28 mouse cellular contexts compared by ENCODE assay signal in genomic region chr9:43166346-43166745, GRCm38 (mm10). TPM values are rescaled to one million over a fixed set of nuclear protein-coding genes. Genes with fewer than 3 reads are reported as not detected.
A peak's percentile ranks its signal among the peaks of the same experiment; 100 is the strongest.
DNase-seq lines count a peak whose midpoint lies in the region; ATAC-seq and TF ChIP-seq lines count a peak whose summit lies in the region.
"Had no signal": no experiment of that assay in that cellular context is flagged by ENCODE, and none has a peak within 500 bp of the region (broad histone marks: within the 10 kb centered on the region; RNA-seq: fewer than 3 reads in every experiment).

No protein-coding gene starts in this region.

- no peaks in the 10 kb centered on the region for H3K9me3 ChIP-seq in limb, embryonic 12.5 days
- no peaks in the 10 kb centered on the region for H3K9me3 ChIP-seq in limb, embryonic 10.5 days (replicated peaks)
- H3K9me3 ChIP-seq in stomach, embryonic 14.5 days (ENCODE audit: control insufficient read depth, low read depth, low read length) = no peaks in the 10 kb centered on the region
- no peaks in the 10 kb centered on the region for H3K9me3 ChIP-seq in stomach, postnatal 0 days (ENCODE audit: control insufficient read depth, low read length)
- no peaks in the 10 kb centered on the region for H3K9me3 ChIP-seq in embryonic facial prominence, embryonic 15.5 days (replicated peaks)
- H3K9me3 ChIP-seq in hindbrain, embryonic 16.5 days (ENCODE audit: control insufficient read depth, low read length) = no peaks in the 10 kb centered on the region
- H3K9me3 ChIP-seq: G1E; heart, embryonic 10.5 days; heart, embryonic 13.5 days had no signal

- no peaks in the 10 kb centered on the region for H3K36me3 ChIP-seq in limb, embryonic 12.5 days
- no peaks in the 10 kb centered on the region for H3K36me3 ChIP-seq in limb, embryonic 10.5 days
- H3K36me3 ChIP-seq in stomach, embryonic 14.5 days (ENCODE audit: control insufficient read depth, insufficient read depth, low read length) = no peaks in the 10 kb centered on the region
- no peaks in the 10 kb centered on the region for H3K36me3 ChIP-seq in stomach, postnatal 0 days (ENCODE audit: control insufficient read depth, insufficient read depth, low read length)
- H3K36me3 ChIP-seq in embryonic facial prominence, embryonic 15.5 days = no peaks in the 10 kb centered on the region
- no peaks in the 10 kb centered on the region for H3K36me3 ChIP-seq in hindbrain, embryonic 16.5 days (ENCODE audit: control insufficient read depth, insufficient read depth, low read length)
- H3K36me3 ChIP-seq: G1E; heart, embryonic 10.5 days; heart, embryonic 13.5 days had no signal

- H3K9ac ChIP-seq in limb, embryonic 12.5 days (replicated peaks) = no peak overlapping the region
- H3K9ac ChIP-seq in stomach, embryonic 14.5 days (replicated peaks; ENCODE audit: low read depth, low read length) = no peak overlapping the region
- H3K9ac ChIP-seq in stomach, postnatal 0 days (ENCODE audit: low read length) = no peak overlapping the region
- no peak overlapping the region for H3K9ac ChIP-seq in embryonic facial prominence, embryonic 15.5 days
- H3K9ac ChIP-seq in hindbrain, embryonic 16.5 days (ENCODE audit: low read depth, low read length) = no peak overlapping the region
- H3K9ac ChIP-seq: forebrain, postnatal 0 days; heart, embryonic 13.5 days; hindbrain, embryonic 14.5 days had no signal

- H3K27me3 ChIP-seq in limb, embryonic 12.5 days = no peaks in the 10 kb centered on the region
- H3K27me3 ChIP-seq in limb, embryonic 10.5 days (ENCODE audit: low read depth, poor library complexity, severe bottlenecking) = 0 out of 2 replicates have a peak, but pooled peaks cover 5% of the 10 kb centered on the region
- H3K27me3 ChIP-seq in stomach, embryonic 14.5 days (ENCODE audit: control insufficient read depth, insufficient read depth, low read length) = no peaks in the 10 kb centered on the region
- no peaks in the 10 kb centered on the region for H3K27me3 ChIP-seq in stomach, postnatal 0 days (ENCODE audit: control insufficient read depth, insufficient read depth, low read length)
- no peaks in the 10 kb centered on the region for H3K27me3 ChIP-seq in embryonic facial prominence, embryonic 15.5 days
- no peaks in the 10 kb centered on the region for H3K27me3 ChIP-seq in hindbrain, embryonic 16.5 days (replicated peaks; ENCODE audit: control insufficient read depth, insufficient read depth, low read length)

- TF ChIP-seq EP300 in stomach, postnatal 0 days (optimal IDR thresholded peaks at IDR 0.05) = no peak

- no peak overlapping the region for H3K4me3 ChIP-seq in limb, embryonic 12.5 days (replicated peaks)
- H3K4me3 ChIP-seq in limb, embryonic 10.5 days = no peak overlapping the region
- no peak overlapping the region for H3K4me3 ChIP-seq in stomach, embryonic 14.5 days (ENCODE audit: low read depth, low read length)
- H3K4me3 ChIP-seq in stomach, postnatal 0 days (ENCODE audit: low read depth, low read length) = no peak overlapping the region
- H3K4me3 ChIP-seq in embryonic facial prominence, embryonic 15.5 days (replicated peaks) = no peak overlapping the region
- no peak overlapping the region for H3K4me3 ChIP-seq in hindbrain, embryonic 16.5 days (ENCODE audit: low read length)
- H3K4me3 ChIP-seq: heart, adult 2 months; heart, embryonic 10.5 days; heart, embryonic 13.5 days had no signal

- TF ChIP-seq CTCF in stomach, postnatal 0 days (IDR thresholded peaks at IDR 0.05; ENCODE audit: low read depth) = no peak

- 53% methylated on average over 6 of the region's 6 CpGs for WGBS in limb, embryonic 12.5 days
- whole genome bisulfite sequencing in limb, embryonic 10.5 days = 71% methylated on average over 6 of the region's 6 CpGs
- 47% methylated on average over 6 of the region's 6 CpGs for WGBS in stomach, embryonic 14.5 days
- WGBS in stomach, postnatal 0 days = 63% methylated on average over 6 of the region's 6 CpGs
- WGBS in embryonic facial prominence, embryonic 15.5 days = 27% methylated on average over 6 of the region's 6 CpGs
- WGBS in hindbrain, embryonic 16.5 days = 86% methylated on average over 6 of the region's 6 CpGs

- DNase-seq in limb, embryonic 10.5 days (ENCODE audit: low spot score) = no peak
- DNase-seq in stomach, postnatal 0 days (ENCODE audit: low spot score) = no peak
- no peak for DNase-seq in heart, adult 18-20 months
- DNase-seq: adrenal gland, adult 2 months; adrenal gland, postnatal 14 days; B cell, adult 2 months; cerebellum, adult 11 months; cerebellum, adult 2 months; cerebellum, adult 9-11 months; cerebellum, postnatal 25 days; forebrain, postnatal 0 days; gastrocnemius, postnatal 25 days; heart, adult 2 months; heart, postnatal 14 days; heart, postnatal 4 days had no signal

- no peaks in the 10 kb centered on the region for H3K4me1 ChIP-seq in limb, embryonic 12.5 days (replicated peaks)
- no peaks in the 10 kb centered on the region for H3K4me1 ChIP-seq in limb, embryonic 10.5 days
- H3K4me1 ChIP-seq in stomach, embryonic 14.5 days (ENCODE audit: control insufficient read depth, insufficient read depth, low read length) = peaks cover 9% of the 10 kb centered on the region; the same call in 1 of the 2 replicates
- no peaks in the 10 kb centered on the region for H3K4me1 ChIP-seq in stomach, postnatal 0 days (replicated peaks; ENCODE audit: control insufficient read depth, insufficient read depth)
- H3K4me1 ChIP-seq in embryonic facial prominence, embryonic 15.5 days = peaks cover 22% of the 10 kb centered on the region
- no peaks in the 10 kb centered on the region for H3K4me1 ChIP-seq in hindbrain, embryonic 16.5 days (ENCODE audit: control insufficient read depth, insufficient read depth, low read depth, low read length)
- H3K4me1 ChIP-seq: heart, embryonic 10.5 days; heart, embryonic 13.5 days had no signal

- H3K4me2 ChIP-seq in limb, embryonic 12.5 days = no peak overlapping the region
- H3K4me2 ChIP-seq in stomach, embryonic 14.5 days (replicated peaks; ENCODE audit: low read depth, low read length) = no peak overlapping the region
- H3K4me2 ChIP-seq in stomach, postnatal 0 days (replicated peaks; ENCODE audit: low read depth) = no peak overlapping the region
- H3K4me2 ChIP-seq in embryonic facial prominence, embryonic 15.5 days (replicated peaks) = no peak overlapping the region
- H3K4me2 ChIP-seq in hindbrain, embryonic 16.5 days (ENCODE audit: low read length) = no peak overlapping the region
- H3K4me2 ChIP-seq: heart, embryonic 13.5 days; hindbrain, embryonic 14.5 days had no signal

- H3K27ac ChIP-seq in limb, embryonic 12.5 days = peak overlapping the region; percentile 20; the same call in 1 of the 2 replicates
- H3K27ac ChIP-seq in limb, embryonic 10.5 days = no peak overlapping the region
- H3K27ac ChIP-seq in stomach, embryonic 14.5 days (ENCODE audit: low read length) = 0 out of 2 replicates have a peak overlapping the region, but pooled peaks have one; percentile 48
- no peak overlapping the region for H3K27ac ChIP-seq in stomach, postnatal 0 days (replicated peaks)
- H3K27ac ChIP-seq in embryonic facial prominence, embryonic 15.5 days (replicated peaks) = 0 out of 2 replicates have a peak overlapping the region, but pooled peaks have one; percentile 36
- no peak overlapping the region for H3K27ac ChIP-seq in hindbrain, embryonic 16.5 days (ENCODE audit: low read depth, low read length)
- H3K27ac ChIP-seq: heart, adult 2 months; heart, embryonic 10.5 days; heart, embryonic 13.5 days; hindbrain, embryonic 14.5 days had no signal

- no peak for ATAC-seq in limb, embryonic 12.5 days (ENCODE audit: insufficient number of reproducible peaks, insufficient read depth, low FRiP score, low TSS enrichment, low read depth)
- no peak for ATAC-seq in stomach, embryonic 14.5 days (ENCODE audit: insufficient number of reproducible peaks, insufficient read depth, low FRiP score, low read depth)
- no peak for ATAC-seq in stomach, postnatal 0 days (ENCODE audit: low FRiP score, low TSS enrichment)
- no peak for ATAC-seq in embryonic facial prominence, embryonic 15.5 days (ENCODE audit: insufficient number of reproducible peaks, low FRiP score, low TSS enrichment, low read depth)
- ATAC-seq in hindbrain, embryonic 16.5 days = no peak
- ATAC-seq: forebrain, embryonic 14.5 days; forebrain, postnatal 0 days had no signal

RNA-seq across cellular contexts. Expression of gene Pou2f3, which starts 43.8 kb away (rescaled TPM):
- polyA plus RNA-seq in limb, embryonic 12.5 days (2016; fragmentation: Nextera tagmentation; extraction: Ambion mirVana) = not detected in 2 replicates
- polyA plus RNA-seq in limb, embryonic 10.5 days (2016; fragmentation: Nextera tagmentation; extraction: Ambion mirVana) = 0.08 TPM in 1 of 2 replicates, not detected in the other
- polyA plus RNA-seq in stomach, embryonic 14.5 days (2014; fragmentation: Nextera tagmentation; extraction: Ambion mirVana) = 0.27 and 0.71 TPM in 2 replicates
- polyA plus RNA-seq in stomach, postnatal 0 days (2015; fragmentation: Nextera tagmentation; extraction: Ambion mirVana) = 1.7 and 2.5 TPM in 2 replicates
- polyA plus RNA-seq in embryonic facial prominence, embryonic 15.5 days (2015; fragmentation: Nextera tagmentation; extraction: Ambion mirVana) = 11.2 and 12.7 TPM in 2 replicates
- polyA plus RNA-seq in hindbrain, embryonic 16.5 days (2015; fragmentation: Nextera tagmentation; extraction: Ambion mirVana) = 0.11 TPM in 1 of 2 replicates, not detected in the other
- total RNA-seq in heart, adult 18-20 months (2021) = under 1 TPM in 1 of 2 experiments, not detected in 1; 0.10 TPM
- total RNA-seq: adrenal gland, adult 2 months; adrenal gland, postnatal 14 days; common myeloid progenitor, adult 5-6 weeks; forebrain, postnatal 0 days; gastrocnemius, adult 8-10 months; gastrocnemius, postnatal 25 days; heart, adult 2 months; heart, postnatal 14 days had no signal
- polyA plus RNA-seq: adrenal gland, adult 2 months; forebrain, embryonic 11.5 days; forebrain, embryonic 14.5 days; forebrain, postnatal 0 days; G1E; heart, embryonic 13.5 days; hindbrain, embryonic 11.5 days; hindbrain, embryonic 14.5 days had no signal

RNA-seq across cellular contexts. Expression of gene Tmem136, which starts 50.0 kb away (rescaled TPM):
- 8.9 and 11.8 TPM in 2 replicates for polyA plus RNA-seq in limb, embryonic 12.5 days (2016; fragmentation: Nextera tagmentation; extraction: Ambion mirVana)
- 8.9 and 9.9 TPM in 2 replicates for polyA plus RNA-seq in limb, embryonic 10.5 days (2016; fragmentation: Nextera tagmentation; extraction: Ambion mirVana)
- 4.7 and 5.5 TPM in 2 replicates for polyA plus RNA-seq in stomach, embryonic 14.5 days (2014; fragmentation: Nextera tagmentation; extraction: Ambion mirVana)
- 1.8 and 2.1 TPM in 2 replicates for polyA plus RNA-seq in stomach, postnatal 0 days (2015; fragmentation: Nextera tagmentation; extraction: Ambion mirVana)
- polyA plus RNA-seq in embryonic facial prominence, embryonic 15.5 days (2015; fragmentation: Nextera tagmentation; extraction: Ambion mirVana) = 5.7 TPM in 2 replicates
- polyA plus RNA-seq in hindbrain, embryonic 16.5 days (2015; fragmentation: Nextera tagmentation; extraction: Ambion mirVana) = 9.2 and 11.4 TPM in 2 replicates
- total RNA-seq in heart, adult 18-20 months (2021) = 1 to 10 TPM; 5.0 to 6.2 TPM

RNA-seq across cellular contexts. Expression of gene Arhgef12, which starts 59.3 kb away (rescaled TPM):
- 14.8 and 16.9 TPM in 2 replicates for polyA plus RNA-seq in limb, embryonic 12.5 days (2016; fragmentation: Nextera tagmentation; extraction: Ambion mirVana)
- polyA plus RNA-seq in limb, embryonic 10.5 days (2016; fragmentation: Nextera tagmentation; extraction: Ambion mirVana) = 9.0 and 9.3 TPM in 2 replicates
- polyA plus RNA-seq in stomach, embryonic 14.5 days (2014; fragmentation: Nextera tagmentation; extraction: Ambion mirVana) = 27.1 and 30.3 TPM in 2 replicates
- 6.6 and 6.8 TPM in 2 replicates for polyA plus RNA-seq in stomach, postnatal 0 days (2015; fragmentation: Nextera tagmentation; extraction: Ambion mirVana)
- polyA plus RNA-seq in embryonic facial prominence, embryonic 15.5 days (2015; fragmentation: Nextera tagmentation; extraction: Ambion mirVana) = 12.2 and 14.3 TPM in 2 replicates
- polyA plus RNA-seq in hindbrain, embryonic 16.5 days (2015; fragmentation: Nextera tagmentation; extraction: Ambion mirVana) = 17.0 and 17.9 TPM in 2 replicates
- total RNA-seq in heart, adult 18-20 months (2021) = 100 to 1,000 TPM; 119 to 128 TPM

Comparison
In these comparisons a context has a peak if more than half of its experiments do, and no peak if none do; other contexts are left out.
1. H3K27ac ChIP-seq: peak in limb, embryonic 12.5 days (single experiment), stomach, embryonic 14.5 days (single experiment) and embryonic facial prominence, embryonic 15.5 days (single experiment); none in limb, embryonic 10.5 days (single experiment), stomach, postnatal 0 days (single experiment) and hindbrain, embryonic 16.5 days (single experiment).